Mouse (Mus musculus) midbrain, embryonic 15.5 days (tissue): ENCODE measurements around the gene Fam172a. TPM values are rescaled to one million over a fixed set of nuclear protein-coding genes. Genes with fewer than 3 reads are reported as not detected.
A peak's percentile ranks its signal among the peaks of the same experiment; 100 is the strongest.

ENCODE experiments used
- ATAC-seq: fragments of 200-750 bp; cut with Nextera tagmentation; replicated peaks from 2 replicates; pipeline ENCODE4 v1.8.0; 2017; ENCODE audit warnings: moderate TSS enrichment
- H3K27ac ChIP-seq: fragments of 300-500 bp; sonication (generic); 2 replicates; pipeline ENCODE4 v1.5.1; 2015; ENCODE audit warnings: mild to moderate bottlenecking, inconsistent platforms
- H3K27me3 ChIP-seq: fragments of 300-500 bp; sonication (generic); replicated peaks from 2 replicates; pipeline ENCODE4 v1.6.1; 2015; ENCODE audit warnings: inconsistent platforms
- H3K36me3 ChIP-seq: fragments of 300-500 bp; sonication (generic); replicated peaks from 2 replicates; pipeline ENCODE4 v1.6.1; 2015; ENCODE audit warnings: inconsistent platforms
- H3K4me1 ChIP-seq: fragments of 300-500 bp; sonication (generic); 2 replicates; pipeline ENCODE4 v1.6.1; 2015; ENCODE audit warnings: inconsistent platforms
- H3K4me2 ChIP-seq: fragments of 300-500 bp; sonication (generic); 2 replicates; pipeline ENCODE4 v1.6.1; 2015; ENCODE audit warnings: inconsistent platforms, mild to moderate bottlenecking, moderate library complexity
- H3K4me3 ChIP-seq: fragments of 300-500 bp; sonication (generic); 2 replicates; pipeline ENCODE4 v1.5.1; 2015; ENCODE audit warnings: mild to moderate bottlenecking, inconsistent platforms
- H3K9ac ChIP-seq: fragments of 300-500 bp; sonication (generic); 2 replicates; pipeline ENCODE4 v1.6.1; 2015; ENCODE audit warnings: mild to moderate bottlenecking, inconsistent platforms
- H3K9me3 ChIP-seq: fragments of 300-500 bp; sonication (generic); 2 replicates; pipeline ENCODE4 v1.6.1; 2016; ENCODE audit warnings: inconsistent platforms
- WGBS: fragments of 180-500 bp; shearing (Covaris S2); methylation state at CpG from one replicate; pipeline ENCODE4 v1.1.7; 2015; ENCODE audit warnings: mixed read lengths; 5-methylcytosine and 5-hydroxymethylcytosine counted together
- polyA plus RNA-seq: library from polyadenylated mRNA; unstranded; fragments of >200 nt; fragmentation: Nextera tagmentation; extraction: Ambion mirVana; gene quantifications from 2 replicates; pipeline ENCODE4 v1.2.1, GENCODE M21; 2015

Gene Fam172a
- polyA plus RNA-seq, 1 experiment from 2014 or later = 43.8 TPM

GRCm38 (mm10) chr13:78121991-78122390 lies 420.2 kb downstream of the Fam172a start:
- H3K27ac ChIP-seq = no peak overlapping the region
- no peaks in the 10 kb centered on the region for H3K27me3 ChIP-seq
- no peaks in the 10 kb centered on the region for H3K36me3 ChIP-seq
- no peaks in the 10 kb centered on the region for H3K9me3 ChIP-seq
- H3K9ac ChIP-seq = no peak overlapping the region
- H3K4me1 ChIP-seq = no peaks in the 10 kb centered on the region
- no peak overlapping the region for H3K4me2 ChIP-seq
- no peak for ATAC-seq
- no peak overlapping the region for H3K4me3 ChIP-seq
- 95% methylated on average over 7 of the region's 7 CpGs for WGBS

DNA sequence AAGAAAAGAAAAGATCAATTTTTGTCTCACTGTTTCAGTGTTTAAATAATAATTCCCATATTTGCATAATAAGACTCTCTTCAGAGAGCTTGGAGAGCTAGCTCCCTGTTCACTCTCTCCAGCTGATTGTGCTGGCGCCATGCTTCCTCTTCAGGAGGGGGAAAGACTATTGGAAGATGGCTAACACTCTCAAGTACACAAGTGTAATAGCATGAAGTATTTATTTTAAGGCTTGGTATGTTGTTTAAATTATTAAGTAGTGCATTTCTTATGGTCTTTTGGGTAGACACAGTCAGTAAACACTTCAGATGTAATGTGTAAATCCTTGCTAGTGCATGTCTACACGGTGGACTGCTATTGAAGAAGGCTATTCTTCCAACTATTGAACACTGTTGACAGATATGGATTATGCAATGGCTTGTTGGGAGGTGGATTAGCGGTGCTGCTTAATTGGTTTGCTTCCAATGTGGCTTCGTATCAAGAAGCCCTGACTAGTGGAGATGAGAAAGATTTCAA lies 422.1 kb downstream of the Fam172a start:
- 88% methylated on average over 4 of the region's 4 CpGs for WGBS
- H3K9me3 ChIP-seq = no peaks in the 10 kb centered on the region
- H3K9ac ChIP-seq = no peak overlapping the region
- ATAC-seq = no peak
- no peaks in the 10 kb centered on the region for H3K4me1 ChIP-seq
- no peaks in the 10 kb centered on the region for H3K27me3 ChIP-seq
- no peak overlapping the region for H3K4me2 ChIP-seq
- H3K27ac ChIP-seq = no peak overlapping the region
- no peak overlapping the region for H3K4me3 ChIP-seq
- H3K36me3 ChIP-seq = no peaks in the 10 kb centered on the region

DNA sequence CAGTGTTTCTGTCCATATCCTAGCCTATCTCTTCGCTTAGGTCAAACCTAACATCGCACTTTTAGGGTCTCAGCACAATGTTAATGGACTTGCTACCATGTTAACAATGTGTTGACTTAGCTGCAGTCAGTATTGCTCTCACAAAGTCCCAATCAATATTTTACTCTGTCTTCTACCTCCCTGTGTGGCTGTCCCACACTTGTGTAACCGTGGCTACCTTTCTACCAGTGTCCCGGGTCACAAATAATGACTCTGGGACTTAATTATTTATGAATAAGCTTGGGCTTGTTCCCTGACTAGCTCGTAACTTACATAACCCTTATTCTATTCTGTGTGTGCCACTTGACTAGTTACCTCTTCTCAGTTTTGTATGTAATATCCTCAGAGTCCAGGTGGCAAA lies 455.6 kb downstream of the Fam172a start:
- WGBS = 84% methylated on average over 5 of the region's 5 CpGs
- Histone ChIP-seq H3K27ac (no peak overlapping the region), H3K4me3 (no peak overlapping the region), H3K27me3 (no peaks in the 10 kb centered on the region), H3K9me3 (no peaks in the 10 kb centered on the region), H3K9ac (no peak overlapping the region), H3K4me1 (peaks cover 5% of the 10 kb centered on the region; the same call in 1 of the 2 replicates), H3K4me2 (no peak overlapping the region), H3K36me3 (no peaks in the 10 kb centered on the region)
- ATAC-seq = no peak

DNA sequence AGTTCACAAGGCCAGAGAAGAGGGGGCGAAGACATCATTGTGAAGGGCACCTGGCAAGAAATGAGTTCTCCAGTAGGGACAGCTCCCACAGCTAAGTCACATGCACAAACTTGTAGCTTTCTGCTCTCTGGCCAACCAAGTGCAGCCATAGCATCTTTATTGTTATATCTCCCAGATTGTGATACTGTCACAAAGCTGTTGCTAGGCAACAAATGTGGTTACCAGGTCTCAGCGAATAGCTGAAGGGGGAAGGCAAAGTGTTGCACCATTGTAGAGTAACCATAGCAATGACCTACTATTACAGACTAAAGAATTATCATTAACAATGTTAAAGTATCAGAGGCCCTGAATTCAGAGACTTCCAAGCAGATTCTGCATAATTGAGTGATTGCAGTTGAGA lies 460.3 kb downstream of the Fam172a start:
- H3K4me3 ChIP-seq = no peak overlapping the region
- peak overlapping the region; percentile 16; the same call in 1 of the 2 replicates for H3K27ac ChIP-seq
- no peaks in the 10 kb centered on the region for H3K9me3 ChIP-seq
- peak; percentile 86 for ATAC-seq
- H3K36me3 ChIP-seq = no peaks in the 10 kb centered on the region
- peak overlapping the region; percentile 5; the same call in 1 of the 2 replicates for H3K4me2 ChIP-seq
- peaks cover 20% of the 10 kb centered on the region for H3K27me3 ChIP-seq
- H3K9ac ChIP-seq = no peak overlapping the region
- H3K4me1 ChIP-seq = peaks cover 12% of the 10 kb centered on the region
- 31% methylated on average over 2 of the region's 2 CpGs for WGBS

DNA sequence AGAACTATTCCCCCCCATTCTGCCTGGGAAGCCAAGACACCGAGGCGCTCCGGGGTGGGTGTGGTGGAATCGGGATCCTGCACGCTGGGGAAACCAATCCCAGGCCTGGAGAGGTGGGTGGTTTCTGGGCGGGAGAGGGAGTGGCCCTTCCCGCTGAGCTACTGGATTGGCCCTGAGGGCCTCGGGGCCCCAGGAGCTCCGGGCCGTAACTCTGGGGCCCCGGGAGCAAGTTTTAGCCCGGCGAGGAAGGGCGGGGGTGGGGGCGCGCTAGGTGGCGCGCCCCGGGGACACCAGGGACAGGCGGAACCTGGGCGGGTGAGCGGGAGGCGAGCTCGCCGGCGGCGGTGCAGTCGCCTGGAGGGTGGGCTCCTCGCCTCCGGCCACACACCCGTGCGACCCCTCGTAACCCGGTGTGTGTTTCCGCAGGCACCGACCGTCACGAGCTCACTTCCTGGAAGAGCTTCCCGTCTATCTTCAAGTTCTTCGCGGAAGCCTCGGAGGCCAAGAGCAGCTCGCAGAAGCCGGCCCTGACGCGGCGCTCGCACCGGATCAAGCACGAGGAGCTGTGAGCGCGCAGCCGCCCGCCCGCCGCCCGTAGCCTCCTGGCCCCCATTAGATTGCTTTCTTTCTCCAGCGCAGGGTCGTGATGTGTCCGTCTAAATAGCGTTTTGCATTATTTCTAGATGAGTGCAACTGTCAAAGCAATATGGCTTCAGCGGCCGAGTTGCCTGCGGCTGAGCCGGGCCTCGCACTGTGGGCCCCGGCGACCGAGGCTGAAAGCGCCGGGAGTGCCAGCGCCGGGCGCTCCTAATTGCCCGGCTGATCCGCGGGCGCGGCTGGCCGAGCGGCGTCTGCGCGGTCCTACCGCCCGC lies 461.5 kb downstream of the Fam172a start:
- peak; percentile 88 for ATAC-seq

GRCm38 (mm10) chr13:78164941-78165340 lies 463.1 kb downstream of the Fam172a start:
- Histone ChIP-seq H3K4me1 (peaks cover 12% of the 10 kb centered on the region), H3K9ac (no peak overlapping the region), H3K27ac (peak overlapping the region; percentile 51), H3K36me3 (no peaks in the 10 kb centered on the region), H3K4me2 (no peak overlapping the region), H3K4me3 (no peak overlapping the region), H3K27me3 (peaks cover 42% of the 10 kb centered on the region), H3K9me3 (no peaks in the 10 kb centered on the region)
- no peak for ATAC-seq

More for the DNA sequence above, 461.5 kb downstream of the Fam172a start:
- H3K27me3 ChIP-seq = peaks cover 32% of the 10 kb centered on the region
- peak overlapping the region; percentile 91 for H3K4me2 ChIP-seq
- under 1% methylated on average over 86 of the region's 86 CpGs for WGBS
- no peaks in the 10 kb centered on the region for H3K9me3 ChIP-seq
- peak overlapping the region; percentile 91 for H3K27ac ChIP-seq
- peak overlapping the region; percentile 71 for H3K9ac ChIP-seq
- H3K36me3 ChIP-seq = no peaks in the 10 kb centered on the region
- peak overlapping the region; percentile 68 for H3K4me3 ChIP-seq
- peaks cover 12% of the 10 kb centered on the region for H3K4me1 ChIP-seq

DNA sequence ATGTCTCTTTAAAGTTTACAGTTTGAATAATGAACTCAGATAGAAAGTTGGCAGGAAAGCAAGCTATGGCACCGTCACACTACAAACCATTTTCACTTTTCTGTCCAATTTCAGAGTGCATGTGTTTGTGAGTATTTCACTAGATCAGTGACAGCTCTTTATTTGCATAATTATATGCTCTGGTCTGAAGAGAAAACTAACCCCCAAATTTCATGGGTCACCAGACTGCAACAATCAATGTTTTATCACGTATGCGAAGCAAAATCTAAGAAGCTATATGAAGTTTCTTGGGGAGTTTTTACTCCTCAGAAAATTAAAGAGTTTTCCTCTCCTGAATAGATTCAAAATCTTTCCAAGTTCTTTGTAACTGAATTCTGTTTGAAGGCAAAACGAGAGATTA lies 466.3 kb downstream of the Fam172a start:
- no peaks in the 10 kb centered on the region for H3K36me3 ChIP-seq
- 19% methylated on average over 4 of the region's 4 CpGs for WGBS
- H3K4me3 ChIP-seq = no peak overlapping the region
- H3K9me3 ChIP-seq = no peaks in the 10 kb centered on the region
- no peak overlapping the region for H3K9ac ChIP-seq
- no peak for ATAC-seq
- H3K4me1 ChIP-seq = peaks cover 8% of the 10 kb centered on the region
- peaks cover 58% of the 10 kb centered on the region for H3K27me3 ChIP-seq
- no peak overlapping the region for H3K4me2 ChIP-seq
- no peak overlapping the region for H3K27ac ChIP-seq

- peaks cover 5% of the 10 kb centered on the region for H3K4me1 ChIP-seq
- peaks cover 61% of the 10 kb centered on the region for H3K27me3 ChIP-seq
- 4% methylated on average over 15 of the region's 15 CpGs for WGBS
- peak overlapping the region; percentile 15; the same call in 1 of the 2 replicates for H3K4me3 ChIP-seq
- H3K9ac ChIP-seq = no peak overlapping the region
- ATAC-seq = peak; percentile 35; the same call in 1 of the 2 replicates
- peak overlapping the region; percentile 40 for H3K4me2 ChIP-seq
- H3K9me3 ChIP-seq = no peaks in the 10 kb centered on the region
- no peaks in the 10 kb centered on the region for H3K36me3 ChIP-seq
- H3K27ac ChIP-seq = peak overlapping the region; percentile 62
Observed at GRCm38 (mm10) chr13:78171320-78171719, 469.5 kb downstream of the Fam172a start.

- Histone ChIP-seq H3K27ac (peak overlapping the region; percentile 45), H3K4me2 (peak overlapping the region; percentile 40), H3K4me1 (peaks cover 5% of the 10 kb centered on the region), H3K9me3 (no peaks in the 10 kb centered on the region), H3K27me3 (peaks cover 64% of the 10 kb centered on the region), H3K36me3 (no peaks in the 10 kb centered on the region), H3K4me3 (peak overlapping the region; percentile 19), H3K9ac (0 out of 2 replicates have a peak overlapping the region, but pooled peaks have one; percentile 5)
- 3% methylated on average over 17 of the region's 17 CpGs for WGBS
- peak; percentile 63; the same call in 1 of the 2 replicates for ATAC-seq
Observed at GRCm38 (mm10) chr13:78171984-78172636, 470.3 kb downstream of the Fam172a start.

- ATAC-seq = no peak
- Histone ChIP-seq H3K4me1 (peaks cover 5% of the 10 kb centered on the region), H3K4me2 (no peak overlapping the region), H3K27ac (no peak overlapping the region), H3K36me3 (no peaks in the 10 kb centered on the region), H3K4me3 (no peak overlapping the region), H3K27me3 (peaks cover 59% of the 10 kb centered on the region), H3K9me3 (no peaks in the 10 kb centered on the region), H3K9ac (no peak overlapping the region)
- WGBS = 10% methylated on average over 3 of the region's 3 CpGs
Observed at GRCm38 (mm10) chr13:78172861-78173260, 471.0 kb downstream of the Fam172a start.

DNA sequence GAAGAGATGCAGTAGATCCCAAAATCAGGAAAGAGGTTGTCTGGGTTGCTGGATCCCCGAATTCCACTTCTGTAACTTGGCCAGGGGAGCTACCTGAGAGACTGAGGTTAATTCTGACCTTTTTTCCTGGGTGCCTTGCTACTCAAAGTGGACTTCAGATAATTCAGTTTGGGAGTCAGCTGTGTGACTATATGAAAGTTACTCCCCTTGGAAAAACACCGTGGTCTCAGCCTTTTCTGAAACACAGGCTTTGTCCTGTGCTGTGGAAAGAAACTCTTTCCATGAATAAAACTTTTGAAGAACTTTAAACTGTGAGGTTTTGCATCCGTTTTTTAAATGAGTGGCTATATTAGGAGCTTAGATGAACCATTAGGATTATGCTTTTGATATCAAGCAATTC lies 472.4 kb downstream of the Fam172a start:
- no peak overlapping the region for H3K9ac ChIP-seq

DNA sequence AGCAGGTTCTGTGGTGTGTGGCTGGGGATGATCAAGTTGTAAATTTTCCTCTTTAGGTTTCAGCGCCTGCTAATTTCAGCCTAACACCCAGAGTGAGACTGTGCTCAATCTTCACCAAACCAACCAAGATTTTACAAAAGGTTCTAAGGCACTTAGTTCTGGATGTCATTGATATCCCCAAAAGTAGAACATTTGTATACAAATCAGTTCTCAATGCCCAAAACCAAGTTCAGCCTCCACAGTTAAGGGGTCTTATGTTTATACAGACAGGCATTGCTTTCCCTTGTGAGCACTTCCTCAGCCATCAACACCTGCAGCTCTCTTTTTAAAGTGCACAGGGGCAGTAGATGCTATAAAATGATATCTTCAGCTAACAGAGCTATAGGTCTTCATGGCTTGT lies 473.1 kb downstream of the Fam172a start:
- Histone ChIP-seq H3K9me3 (no peaks in the 10 kb centered on the region), H3K4me3 (no peak overlapping the region), H3K4me1 (peaks cover 13% of the 10 kb centered on the region), H3K4me2 (no peak overlapping the region), H3K36me3 (no peaks in the 10 kb centered on the region), H3K27me3 (peaks cover 55% of the 10 kb centered on the region), H3K27ac (no peak overlapping the region), H3K9ac (no peak overlapping the region)
- WGBS = 41% methylated on average over 1 of the region's 1 CpGs
- ATAC-seq = no peak

More for the DNA sequence above, 472.4 kb downstream of the Fam172a start:
- Histone ChIP-seq H3K4me2 (no peak overlapping the region), H3K36me3 (no peaks in the 10 kb centered on the region), H3K27me3 (peaks cover 56% of the 10 kb centered on the region), H3K9me3 (no peaks in the 10 kb centered on the region), H3K4me3 (no peak overlapping the region), H3K4me1 (peaks cover 7% of the 10 kb centered on the region), H3K27ac (no peak overlapping the region)
- no peak for ATAC-seq
- WGBS = 20% methylated on average over 3 of the region's 3 CpGs
